Mouse (Mus musculus): Measurements from ENCODE around the gene Ube2k. TPM values are rescaled to one million over a fixed set of nuclear protein-coding genes. Genes with fewer than 3 reads are reported as not detected.

Ube2k gene
- total and polyA plus RNA-seq, 3 experiments: 51.4 to 293 (median 56.7) TPM

DNA sequence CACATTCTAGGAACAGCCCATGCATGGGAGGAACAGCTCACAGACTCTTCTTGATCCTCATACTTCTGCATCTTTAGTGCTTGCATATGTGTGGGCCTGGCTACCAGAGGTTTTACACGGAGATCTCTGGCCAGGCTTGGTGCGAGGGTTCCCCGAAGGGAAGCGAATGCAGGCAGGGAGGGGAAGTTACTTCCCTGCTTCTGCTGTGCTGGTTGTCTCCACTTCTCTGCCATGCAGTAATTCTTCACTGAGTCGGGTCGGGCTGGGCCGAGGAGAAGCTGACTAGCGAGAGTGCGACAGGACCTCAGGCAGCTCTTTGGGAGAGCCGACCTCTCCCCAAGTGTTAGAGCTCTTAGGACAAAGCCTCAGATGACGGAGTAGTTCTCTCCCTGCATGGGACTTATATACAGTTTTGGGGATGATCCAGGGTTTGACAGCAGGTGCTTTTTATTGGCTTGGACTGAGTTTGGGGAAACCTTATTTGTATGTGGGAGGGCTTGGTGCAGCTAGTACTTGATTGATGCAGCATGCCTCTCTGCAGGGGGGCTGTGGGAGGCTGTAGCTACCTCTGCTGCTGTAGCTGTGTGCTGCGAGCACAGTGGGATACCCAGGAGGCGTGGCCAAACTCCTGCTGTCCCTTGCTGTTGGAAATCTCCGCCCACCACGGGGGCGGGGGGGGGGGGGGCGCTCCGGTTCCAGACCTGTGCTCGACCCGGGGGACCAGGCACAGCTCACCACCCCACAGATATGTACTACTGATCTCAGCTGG lies 24.3 kb downstream of the Ube2k start:
- no peak for TF ChIP-seq POLR2A (IDR thresholded peaks at IDR 0.05; ENCODE audit: low read depth, low read length)
- TF ChIP-seq TBP (conservative IDR thresholded peaks at IDR 0.05; ENCODE audit: low read depth, low read length): no peak
- TF ChIP-seq NRF1 (IDR thresholded peaks at IDR 0.05; ENCODE audit: low read depth, low read length): no peak
- TF ChIP-seq ZC3H11A (IDR thresholded peaks at IDR 0.05; ENCODE audit: low read depth, low read length): no peak
- TF ChIP-seq USF1 (IDR thresholded peaks at IDR 0.05; ENCODE audit: low read depth, low read length): no peak
- TF ChIP-seq JUND (conservative IDR thresholded peaks at IDR 0.05; ENCODE audit: low read depth, low read length): no peak
- TF ChIP-seq JUN (IDR thresholded peaks at IDR 0.05; ENCODE audit: insufficient read depth, low read depth, low read length): no peak
- TF ChIP-seq BHLHE40 (IDR thresholded peaks at IDR 0.05; ENCODE audit: low read depth, low read length): no peak
- TF ChIP-seq MAX (IDR thresholded peaks at IDR 0.05; ENCODE audit: low read length): no peak
- no peak for TF ChIP-seq NELFE (IDR thresholded peaks at IDR 0.05; ENCODE audit: low read depth, low read length)
- TF ChIP-seq ETS1 (conservative IDR thresholded peaks at IDR 0.05; ENCODE audit: low read depth, low read length): no peak
- TF ChIP-seq ELF1 (IDR thresholded peaks at IDR 0.05; ENCODE audit: low read depth, low read length): no peak
- no peak for TF ChIP-seq EP300 (IDR thresholded peaks at IDR 0.05; ENCODE audit: low read length)
- TF ChIP-seq SIN3A (IDR thresholded peaks at IDR 0.05; ENCODE audit: low read length): no peak
- TF ChIP-seq POLR2AphosphoS2 (IDR thresholded peaks at IDR 0.05; ENCODE audit: low read depth, low read length): no peak
- TF ChIP-seq UBTF (IDR thresholded peaks at IDR 0.05; ENCODE audit: low read depth, low read length): no peak
- no peak for TF ChIP-seq MYC (IDR thresholded peaks at IDR 0.05; ENCODE audit: low read depth, low read length)
- no peak for DNase-seq (ENCODE audit: extremely low read depth)
- Histone ChIP-seq H3K4me2 (ENCODE audit: insufficient read depth, low read depth, poor library complexity, severe bottlenecking) (no peak overlapping the region), H3K27me3 (replicated peaks) (no peaks in the 10 kb centered on the region), H3K36me3 (replicated peaks in 1 of 2; ENCODE audit: control insufficient read depth in 1 of 2, insufficient read depth in 1 of 2, low read length in 1 of 2) (peaks cover 3 to 52% of the 10 kb centered on the region in 2 experiments), H3K9me3 (replicated peaks; ENCODE audit: low read length) (no peaks in the 10 kb centered on the region), H3K4me3 (replicated peaks in 1 of 3; ENCODE audit: low read depth in 2 of 3, low read length in 2 of 3, poor library complexity in 1 of 3) (no peak overlapping the region), H3K9ac (ENCODE audit: insufficient read depth, low read depth) (no peak overlapping the region), H3K79me2 (replicated peaks; ENCODE audit: control insufficient read depth, extremely low read depth, insufficient read depth, poor library complexity, severe bottlenecking) (peaks cover 48% of the 10 kb centered on the region), H3K4me1 (ENCODE audit: control insufficient read depth in 1 of 2, insufficient read depth in 2 of 2) (peaks cover 0 to 9% of the 10 kb centered on the region in 2 experiments; a peak in 1 of 4 replicates), H3K27ac (ENCODE audit: insufficient read depth, low read depth) (no peak overlapping the region)
- dilution Hi-C loops (cut with MboI; ENCODE audit: extremely low pct_ligation_motif_present, extremely low pct_unique_long_range_greater_than_20kb, low sequenced_read_pairs): no loop called here
- in situ Hi-C loops (cut with MboI; ENCODE audit: low pct_ligation_motif_present, low pct_unique_long_range_greater_than_20kb, low sequenced_read_pairs): no loop called here

DNA sequence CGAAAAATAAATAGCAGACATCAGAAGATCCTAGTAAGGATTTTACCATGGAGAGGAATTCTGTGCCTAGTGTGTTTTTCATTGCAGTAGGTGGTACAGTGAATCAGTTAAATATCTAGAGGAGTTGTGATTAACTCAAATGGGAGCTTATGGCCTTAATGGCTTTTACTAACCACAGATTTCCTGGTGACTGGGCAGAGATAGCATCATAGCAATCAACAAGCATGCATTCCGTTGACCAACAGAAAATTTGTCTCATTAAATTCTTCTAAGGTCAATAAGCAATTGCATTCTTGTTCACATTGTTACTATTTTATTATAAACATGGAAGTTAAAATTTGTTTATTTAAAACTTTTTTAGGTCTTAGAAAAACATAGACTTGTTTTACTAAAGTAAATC lies 28.5 kb downstream of the Ube2k start:
- Histone ChIP-seq H3K4me3 (replicated peaks in 1 of 3; ENCODE audit: low read depth in 2 of 3, low read length in 2 of 3, poor library complexity in 1 of 3) (no peak overlapping the region), H3K36me3 (replicated peaks in 1 of 2; ENCODE audit: control insufficient read depth in 1 of 2, insufficient read depth in 1 of 2, low read length in 1 of 2) (peaks cover 9 to 61% of the 10 kb centered on the region in 2 experiments)
- TF ChIP-seq PAX5 (IDR thresholded peaks at IDR 0.05; ENCODE audit: low read length) (no peak), CHD2 (IDR thresholded peaks at IDR 0.05; ENCODE audit: low read length) (no peak), POLR2AphosphoS2 (IDR thresholded peaks at IDR 0.05; ENCODE audit: low read depth, low read length) (no peak), CTCF (conservative IDR thresholded peaks at IDR 0.05 in 1 of 2, IDR thresholded peaks at IDR 0.05 in 1 of 2; ENCODE audit: low read depth in 2 of 2, low read length in 2 of 2) (no peak), BHLHE40 (IDR thresholded peaks at IDR 0.05; ENCODE audit: low read depth, low read length) (no peak), ZNF384 (IDR thresholded peaks at IDR 0.05; ENCODE audit: low read depth, low read length) (no peak), E2F4 (IDR thresholded peaks at IDR 0.05; ENCODE audit: insufficient replicate concordance, low read depth, low read length) (no peak), RAD21 (IDR thresholded peaks at IDR 0.05; ENCODE audit: low read depth, low read length) (no peak), MAX (IDR thresholded peaks at IDR 0.05; ENCODE audit: low read length) (no peak), SMC3 (IDR thresholded peaks at IDR 0.05; ENCODE audit: low read depth, low read length) (no peak), NELFE (IDR thresholded peaks at IDR 0.05; ENCODE audit: low read depth, low read length) (no peak)

More for the DNA sequence above, 28.5 kb downstream of the Ube2k start:
- H3K9ac ChIP-seq (ENCODE audit: insufficient read depth, low read depth): no peak overlapping the region
- no peaks in the 10 kb centered on the region for H3K27me3 ChIP-seq (replicated peaks)
- DNase-seq (ENCODE audit: extremely low read depth): no peak
- H3K9me3 ChIP-seq (replicated peaks; ENCODE audit: low read length): no peaks in the 10 kb centered on the region
- H3K4me2 ChIP-seq (ENCODE audit: insufficient read depth, low read depth, poor library complexity, severe bottlenecking): no peak overlapping the region
- peaks cover 16% of the 10 kb centered on the region for H3K79me2 ChIP-seq (replicated peaks; ENCODE audit: control insufficient read depth, extremely low read depth, insufficient read depth, poor library complexity, severe bottlenecking)
- in situ Hi-C loops (cut with MboI; ENCODE audit: low pct_ligation_motif_present, low pct_unique_long_range_greater_than_20kb, low sequenced_read_pairs): no loop called here
- no peak overlapping the region for H3K27ac ChIP-seq (ENCODE audit: insufficient read depth, low read depth)
- dilution Hi-C loops (cut with MboI; ENCODE audit: extremely low pct_ligation_motif_present, extremely low pct_unique_long_range_greater_than_20kb, low sequenced_read_pairs): no loop called here
- no peaks in the 10 kb centered on the region for H3K4me1 ChIP-seq (ENCODE audit: control insufficient read depth in 1 of 2, insufficient read depth in 2 of 2)
